Comparison of ENCODE assay signal across 7 mouse cellular contexts in genomic region chrX:20687519-20688067, GRCm38 (mm10). TPM values are rescaled to one million over a fixed set of nuclear protein-coding genes. Genes with fewer than 3 reads are reported as not detected.
A peak's percentile ranks its signal among the peaks of the same experiment; 100 is the strongest.
DNase-seq lines count a peak whose midpoint lies in the region; ATAC-seq lines count a peak whose summit lies in the region.

Cdk16 (plus strand) TSS chrX:20687954.

- H3K4me3 ChIP-seq in intestine, embryonic 14.5 days (ENCODE audit: low read depth, low read length), result peak within 1 kb of the TSS; percentile 60
- peak within 1 kb of the TSS; percentile 58 for H3K4me3 ChIP-seq in midbrain, embryonic 11.5 days (ENCODE audit: low read depth, low read length)

- H3K27ac ChIP-seq in intestine, embryonic 14.5 days (ENCODE audit: low read depth), result peak within 1 kb of the TSS; percentile 94
- peak within 1 kb of the TSS; percentile 90 for H3K27ac ChIP-seq in midbrain, embryonic 11.5 days (ENCODE audit: low read depth, low read length)

- peak; percentile 92 for ATAC-seq in intestine, embryonic 14.5 days (replicated peaks; ENCODE audit: low FRiP score, low TSS enrichment, low read depth)
- peak; percentile 91 for ATAC-seq in midbrain, embryonic 11.5 days (ENCODE audit: low FRiP score)

- peak; percentile 48 to 56 for DNase-seq in adrenal gland, adult 18-20 months (ENCODE audit: low spot score in 2 of 2)
- peak; percentile 91 for DNase-seq in embryo, embryonic 10.5 days (ENCODE audit: low spot score)
- peak; percentile 83 for DNase-seq in gastrocnemius, postnatal 14 days
- DNase-seq in intestine, embryonic 14.5 days (ENCODE audit: low spot score), result peak; percentile 73
- DNase-seq in left cerebral cortex, postnatal 36 days (ENCODE audit: low spot score in 2 of 2), result peak; percentile 75 to 81
- peak; percentile 95 for DNase-seq in midbrain, embryonic 11.5 days (ENCODE audit: low spot score, missing footprints)
- DNase-seq in skeletal muscle tissue, adult 2 months (ENCODE audit: low read depth, low spot score), result peak; percentile 91

- intact Hi-C loops in gastrocnemius, postnatal 14 days (cut with DNase I; ENCODE audit: low total_unique reads), result no loop called here
- intact Hi-C loops in left cerebral cortex, postnatal 36 days (cut with DNase I), result no loop called here

- no peaks in the 10 kb centered on the region; the same call in 1 of the 2 replicates for H3K4me1 ChIP-seq in intestine, embryonic 14.5 days (replicated peaks; ENCODE audit: control insufficient read depth, insufficient read depth, low read length)
- peaks cover 6% of the 10 kb centered on the region for H3K4me1 ChIP-seq in midbrain, embryonic 11.5 days (ENCODE audit: control insufficient read depth, insufficient read depth, low read length)

- no peaks in the 10 kb centered on the region for H3K9me3 ChIP-seq in intestine, embryonic 14.5 days (ENCODE audit: control insufficient read depth, low read length)
- no peaks in the 10 kb centered on the region for H3K9me3 ChIP-seq in midbrain, embryonic 11.5 days (ENCODE audit: control insufficient read depth, low read length)

- H3K9ac ChIP-seq in intestine, embryonic 14.5 days (ENCODE audit: low read length), result peak within 1 kb of the TSS; percentile 80
- H3K9ac ChIP-seq in midbrain, embryonic 11.5 days (ENCODE audit: low read length), result peak within 1 kb of the TSS; percentile 81

- no peaks in the 10 kb centered on the region for H3K27me3 ChIP-seq in intestine, embryonic 14.5 days (replicated peaks; ENCODE audit: control insufficient read depth, insufficient read depth, low read length)
- no peaks in the 10 kb centered on the region for H3K27me3 ChIP-seq in midbrain, embryonic 11.5 days (ENCODE audit: control insufficient read depth, insufficient read depth, low read length)

- WGBS in intestine, embryonic 14.5 days, result 16% methylated on average over 16 of the region's 16 CpGs
- 21% methylated on average over 16 of the region's 16 CpGs for WGBS in midbrain, embryonic 11.5 days

- peaks cover 6% of the 10 kb centered on the region for H3K36me3 ChIP-seq in intestine, embryonic 14.5 days (ENCODE audit: control insufficient read depth, insufficient read depth, low read length)
- peaks cover under 1% of the 10 kb centered on the region; the same call in 1 of the 2 replicates for H3K36me3 ChIP-seq in midbrain, embryonic 11.5 days (ENCODE audit: control insufficient read depth, insufficient read depth, low read length)

- H3K4me2 ChIP-seq in intestine, embryonic 14.5 days (ENCODE audit: low read length), result peak within 1 kb of the TSS; percentile 68
- peak within 1 kb of the TSS; percentile 58 for H3K4me2 ChIP-seq in midbrain, embryonic 11.5 days

RNA-seq across cellular contexts. Expression of gene Cdk16, which starts in this region (rescaled TPM):
- 100 to 1,000 TPM; 154 to 171 TPM for total RNA-seq in adrenal gland, adult 18-20 months (2021)
- total RNA-seq in gastrocnemius, postnatal 14 days (2021), result 100 to 1,000 TPM; 122 TPM
- 74.6 and 81.6 TPM in 2 replicates for polyA plus RNA-seq in intestine, embryonic 14.5 days (2014; fragmentation: Nextera tagmentation; extraction: Ambion mirVana)
- 100 to 1,000 TPM; 265 to 299 TPM for total RNA-seq in left cerebral cortex, postnatal 36 days (2021)
- polyA plus RNA-seq in midbrain, embryonic 11.5 days (2014; fragmentation: Nextera tagmentation; extraction: Ambion mirVana), result 86.5 and 98.7 TPM in 2 replicates

Comparison
In these comparisons a context has a peak if more than half of its experiments do, and no peak if none do; other contexts are left out.
1. Peak in every context shown above with its lines: DNase-seq, ATAC-seq, H3K4me3 ChIP-seq and H3K27ac ChIP-seq.